Mouse (Mus musculus): ENCODE measurements around the gene Aldh9a1. TPM values are rescaled to one million over a fixed set of nuclear protein-coding genes. Genes with fewer than 3 reads are reported as not detected.
"Not testable (repeated sequence)": the region's sequence is repeated elsewhere in the genome, so short reads cannot be mapped to it uniquely, and the experiment has no call there.

The Aldh9a1 gene
- polyA plus RNA-seq, 1 experiment from 2014 or later: 36.5 TPM

- DNase-seq (ENCODE audit: low spot score) (no peak), ATAC-seq (ENCODE audit: insufficient number of reproducible peaks, low FRiP score, low TSS enrichment, low read depth) (no peak)
- Histone ChIP-seq H3K9me3 (ENCODE audit: control insufficient read depth, low read length) (no peaks in the 10 kb centered on the region), H3K9ac (ENCODE audit: low read length) (no peak overlapping the region), H3K27me3 (ENCODE audit: control insufficient read depth, insufficient read depth, low read length) (no peaks in the 10 kb centered on the region), H3K36me3 (ENCODE audit: control insufficient read depth, insufficient read depth, low read length) (no peaks in the 10 kb centered on the region), H3K4me1 (ENCODE audit: control insufficient read depth, insufficient read depth, low read length) (no peaks in the 10 kb centered on the region), H3K27ac (replicated peaks; ENCODE audit: low read depth, low read length) (no peak overlapping the region), H3K4me3 (ENCODE audit: low read depth, low read length) (no peak overlapping the region), H3K4me2 (ENCODE audit: low read depth, severe bottlenecking) (no peak overlapping the region)
- 93% methylated on average over 3 of the region's 3 CpGs for WGBS
Measured at GRCm38 (mm10) chr1:167340910-167341528, 8.8 kb upstream of the Aldh9a1 start.

- no peak overlapping the region for H3K27ac ChIP-seq (replicated peaks; ENCODE audit: low read depth, low read length)
- no peak for DNase-seq (ENCODE audit: low spot score)
- no peak overlapping the region for H3K4me2 ChIP-seq (ENCODE audit: low read depth, severe bottlenecking)
- H3K4me3 ChIP-seq (ENCODE audit: low read depth, low read length): no peak overlapping the region
- H3K9me3 ChIP-seq (ENCODE audit: control insufficient read depth, low read length): no peaks in the 10 kb centered on the region
- no peaks in the 10 kb centered on the region for H3K36me3 ChIP-seq (ENCODE audit: control insufficient read depth, insufficient read depth, low read length)
- H3K9ac ChIP-seq (ENCODE audit: low read length): no peak overlapping the region
- no peaks in the 10 kb centered on the region for H3K4me1 ChIP-seq (ENCODE audit: control insufficient read depth, insufficient read depth, low read length)
- WGBS: 85% methylated on average over 10 of the region's 10 CpGs
- ATAC-seq (ENCODE audit: insufficient number of reproducible peaks, low FRiP score, low TSS enrichment, low read depth): no peak
- H3K27me3 ChIP-seq (ENCODE audit: control insufficient read depth, insufficient read depth, low read length): no peaks in the 10 kb centered on the region
Measured at GRCm38 (mm10) chr1:167342831-167343230, 7.0 kb upstream of the Aldh9a1 start.

GRCm38 (mm10) chr1:167345994-167346520 is 3.7 kb upstream of the Aldh9a1 start:
- not testable (repeated sequence) for H3K27ac ChIP-seq (replicated peaks; ENCODE audit: low read depth, low read length); H3K9me3 ChIP-seq (ENCODE audit: control insufficient read depth, low read length); H3K9ac ChIP-seq (ENCODE audit: low read length); DNase-seq (ENCODE audit: low spot score); H3K4me2 ChIP-seq (ENCODE audit: low read depth, severe bottlenecking); ATAC-seq (ENCODE audit: insufficient number of reproducible peaks, low FRiP score, low TSS enrichment, low read depth); H3K4me1 ChIP-seq (ENCODE audit: control insufficient read depth, insufficient read depth, low read length); H3K4me3 ChIP-seq (ENCODE audit: low read depth, low read length); H3K27me3 ChIP-seq (ENCODE audit: control insufficient read depth, insufficient read depth, low read length); H3K36me3 ChIP-seq (ENCODE audit: control insufficient read depth, insufficient read depth, low read length)
- 95% methylated on average over 10 of the region's 10 CpGs for WGBS

GRCm38 (mm10) chr1:167349206-167349605 is 585 bp upstream of the Aldh9a1 start:
- not testable (repeated sequence) for H3K9me3 ChIP-seq (ENCODE audit: control insufficient read depth, low read length)
- 66% methylated on average over 3 of the region's 3 CpGs for WGBS

GRCm38 (mm10) chr1:167350597-167351415 is 1.0 kb downstream of the Aldh9a1 start:
- Histone ChIP-seq H3K4me3 (ENCODE audit: low read depth, low read length) (peak overlapping the region; percentile 47), H3K9me3 (ENCODE audit: control insufficient read depth, low read length) (no peaks in the 10 kb centered on the region), H3K9ac (ENCODE audit: low read length) (peak overlapping the region; percentile 46), H3K36me3 (ENCODE audit: control insufficient read depth, insufficient read depth, low read length) (peaks cover 7% of the 10 kb centered on the region; the same call in 1 of the 2 replicates), H3K27ac (replicated peaks; ENCODE audit: low read depth, low read length) (no peak overlapping the region), H3K4me2 (ENCODE audit: low read depth, severe bottlenecking) (peak overlapping the region; percentile 65), H3K4me1 (ENCODE audit: control insufficient read depth, insufficient read depth, low read length) (no peaks in the 10 kb centered on the region), H3K27me3 (ENCODE audit: control insufficient read depth, insufficient read depth, low read length) (no peaks in the 10 kb centered on the region)
- no peak for ATAC-seq (ENCODE audit: insufficient number of reproducible peaks, low FRiP score, low TSS enrichment, low read depth)
- no peak for DNase-seq (ENCODE audit: low spot score)
- 29% methylated on average over 13 of the region's 13 CpGs for WGBS

More at GRCm38 (mm10) chr1:167349206-167349605, 585 bp upstream of the Aldh9a1 start:
- not testable (repeated sequence) for H3K27me3 ChIP-seq (ENCODE audit: control insufficient read depth, insufficient read depth, low read length); ATAC-seq (ENCODE audit: insufficient number of reproducible peaks, low FRiP score, low TSS enrichment, low read depth); H3K4me1 ChIP-seq (ENCODE audit: control insufficient read depth, insufficient read depth, low read length); H3K4me2 ChIP-seq (ENCODE audit: low read depth, severe bottlenecking); H3K36me3 ChIP-seq (ENCODE audit: control insufficient read depth, insufficient read depth, low read length); H3K9ac ChIP-seq (ENCODE audit: low read length); H3K27ac ChIP-seq (replicated peaks; ENCODE audit: low read depth, low read length); H3K4me3 ChIP-seq (ENCODE audit: low read depth, low read length); DNase-seq (ENCODE audit: low spot score)

- peaks cover 10% of the 10 kb centered on the region; the same call in 1 of the 2 replicates for H3K36me3 ChIP-seq (ENCODE audit: control insufficient read depth, insufficient read depth, low read length)
- H3K9ac ChIP-seq (ENCODE audit: low read length): no peak overlapping the region
- no peak overlapping the region for H3K4me2 ChIP-seq (ENCODE audit: low read depth, severe bottlenecking)
- H3K27ac ChIP-seq (replicated peaks; ENCODE audit: low read depth, low read length): no peak overlapping the region
- DNase-seq (ENCODE audit: low spot score) (no peak), ATAC-seq (ENCODE audit: insufficient number of reproducible peaks, low FRiP score, low TSS enrichment, low read depth) (no peak)
- no peaks in the 10 kb centered on the region for H3K4me1 ChIP-seq (ENCODE audit: control insufficient read depth, insufficient read depth, low read length)
- H3K9me3 ChIP-seq (ENCODE audit: control insufficient read depth, low read length): no peaks in the 10 kb centered on the region
- 92% methylated on average over 14 of the region's 14 CpGs for WGBS
- H3K4me3 ChIP-seq (ENCODE audit: low read depth, low read length): no peak overlapping the region
- H3K27me3 ChIP-seq (ENCODE audit: control insufficient read depth, insufficient read depth, low read length): no peaks in the 10 kb centered on the region
Measured at GRCm38 (mm10) chr1:167352403-167352802, 2.6 kb downstream of the Aldh9a1 start.

GRCm38 (mm10) chr1:167357387-167357786 is 7.6 kb downstream of the Aldh9a1 start:
- no peak overlapping the region for H3K9ac ChIP-seq (ENCODE audit: low read length)
- H3K27ac ChIP-seq (replicated peaks; ENCODE audit: low read depth, low read length): no peak overlapping the region
- H3K4me2 ChIP-seq (ENCODE audit: low read depth, severe bottlenecking): no peak overlapping the region
- peaks cover 10% of the 10 kb centered on the region; the same call in 1 of the 2 replicates for H3K36me3 ChIP-seq (ENCODE audit: control insufficient read depth, insufficient read depth, low read length)
- 95% methylated on average over 9 of the region's 9 CpGs for WGBS
- H3K4me3 ChIP-seq (ENCODE audit: low read depth, low read length): no peak overlapping the region
- no peaks in the 10 kb centered on the region for H3K4me1 ChIP-seq (ENCODE audit: control insufficient read depth, insufficient read depth, low read length)
- ATAC-seq (ENCODE audit: insufficient number of reproducible peaks, low FRiP score, low TSS enrichment, low read depth) (no peak), DNase-seq (ENCODE audit: low spot score) (no peak)
- no peaks in the 10 kb centered on the region for H3K27me3 ChIP-seq (ENCODE audit: control insufficient read depth, insufficient read depth, low read length)
- no peaks in the 10 kb centered on the region for H3K9me3 ChIP-seq (ENCODE audit: control insufficient read depth, low read length)

GRCm38 (mm10) chr1:167358731-167359130 is 8.9 kb downstream of the Aldh9a1 start:
- WGBS: 85% methylated on average over 9 of the region's 9 CpGs
- H3K27me3 ChIP-seq (ENCODE audit: control insufficient read depth, insufficient read depth, low read length): no peaks in the 10 kb centered on the region
- no peak for DNase-seq (ENCODE audit: low spot score)
- no peak overlapping the region for H3K4me3 ChIP-seq (ENCODE audit: low read depth, low read length)
- H3K36me3 ChIP-seq (ENCODE audit: control insufficient read depth, insufficient read depth, low read length): peaks cover 10% of the 10 kb centered on the region; the same call in 1 of the 2 replicates
- H3K9me3 ChIP-seq (ENCODE audit: control insufficient read depth, low read length): no peaks in the 10 kb centered on the region
- no peak overlapping the region for H3K27ac ChIP-seq (replicated peaks; ENCODE audit: low read depth, low read length)
- H3K4me1 ChIP-seq (ENCODE audit: control insufficient read depth, insufficient read depth, low read length): no peaks in the 10 kb centered on the region
- H3K9ac ChIP-seq (ENCODE audit: low read length): no peak overlapping the region
- no peak for ATAC-seq (ENCODE audit: insufficient number of reproducible peaks, low FRiP score, low TSS enrichment, low read depth)
- H3K4me2 ChIP-seq (ENCODE audit: low read depth, severe bottlenecking): no peak overlapping the region
